Mouse (Mus musculus): Measurements from ENCODE around the gene Tmem43.

- TF ChIP-seq USF1 (IDR thresholded peaks at IDR 0.05; ENCODE audit: low read depth) (no peak), CEBPB (IDR thresholded peaks at IDR 0.05; ENCODE audit: low read depth) (no peak)
These were observed 23.9 kb upstream of the Tmem43 start for GRCm38 (mm10) chr6:91449472-91450225.

Measured in C2C12 (cell line).